Mouse (Mus musculus) C2C12 (cell line): ENCODE measurements around the gene Patj.

Source experiments
- CEBPB ChIP-seq: IDR thresholded peaks from one replicate; pipeline ENCODE4 v1.6.1; 2011; ENCODE audit warnings: low read depth, mild to moderate bottlenecking, control low read depth, moderate library complexity
- CTCF ChIP-seq: IDR thresholded peaks from one replicate; pipeline ENCODE4 v1.5.1; 2011; ENCODE audit not compliant: control insufficient read depth, insufficient read depth, insufficient read length
- MAX ChIP-seq: IDR thresholded peaks from one replicate; pipeline ENCODE4 v1.6.1; 2011; ENCODE audit warnings: mild to moderate bottlenecking, control low read depth
- MYOG ChIP-seq: IDR thresholded peaks from one replicate; pipeline ENCODE4 v1.6.1; 2011; ENCODE audit not compliant: control insufficient read depth, insufficient read length; ENCODE audit errors: extremely low read depth
- USF1 ChIP-seq: IDR thresholded peaks from one replicate; pipeline ENCODE4 v1.6.1; 2011; ENCODE audit warnings: low read depth, mild to moderate bottlenecking, control low read depth, moderate library complexity

- TF ChIP-seq CTCF (no peak), CEBPB (no peak), MAX (no peak), USF1 (no peak), MYOG (no peak)
These were observed 225.6 kb downstream of the Patj start for GRCm38 (mm10) chr4:98620986-98621784.
